Mouse (Mus musculus) G1E (cell line): ENCODE measurements around the gene Gm45623. TPM values are rescaled to one million over a fixed set of nuclear protein-coding genes. Genes with fewer than 3 reads are reported as not detected.

Source experiments
- ATAC-seq: 2 replicates; pipeline ENCODE4 v1.8.0; 2016; ENCODE audit warnings: mild to moderate bottlenecking; ENCODE audit not compliant: insufficient number of reproducible peaks, poor library complexity, low FRiP score, severe bottlenecking; ENCODE audit errors: extremely low read depth
- DNase-seq: peaks from one replicate; pipeline ENCODE4 v3.0.0; 2012; ENCODE audit warnings: low spot score
- H3K27me3 ChIP-seq: 2 replicates; pipeline ENCODE4 v1.6.1; 2012; ENCODE audit warnings: mild to moderate bottlenecking, low read length, inconsistent platforms; ENCODE audit not compliant: insufficient read depth
- H3K36me3 ChIP-seq: replicated peaks from 2 replicates; pipeline ENCODE3; 2012; ENCODE audit warnings: mild to moderate bottlenecking, inconsistent platforms
- H3K4me1 ChIP-seq: 2 replicates; pipeline ENCODE4 v1.6.1; 2012; ENCODE audit warnings: low read depth, low read length, inconsistent platforms, mixed read lengths; ENCODE audit not compliant: insufficient read depth
- H3K4me3 ChIP-seq: 2 replicates; pipeline ENCODE4 v1.5.1; 2012; ENCODE audit warnings: low read depth, mild to moderate bottlenecking, inconsistent platforms, low read length, moderate library complexity, mixed read lengths
- H3K9me3 ChIP-seq: replicated peaks from 2 replicates; pipeline ENCODE4 v1.6.1; 2012; ENCODE audit warnings: inconsistent platforms
- CTCF ChIP-seq: IDR thresholded peaks from 2 replicates; pipeline ENCODE4 v1.5.1; 2012; ENCODE audit warnings: low read depth, low read length, inconsistent platforms, mixed read lengths
- GATA1 ChIP-seq: IDR thresholded peaks from 2 replicates; pipeline ENCODE4 v1.6.1; 2012; ENCODE audit warnings: borderline replicate concordance, low read length, inconsistent platforms, mixed read lengths
- GATA2 ChIP-seq: IDR thresholded peaks from 2 replicates; pipeline ENCODE4 v1.6.1; 2012; ENCODE audit warnings: low read depth, low read length, inconsistent platforms, borderline replicate concordance
- POLR2AphosphoS5 ChIP-seq: IDR thresholded peaks from 2 replicates; pipeline ENCODE4 v1.6.1; 2012; ENCODE audit warnings: low read depth, low read length, inconsistent platforms; ENCODE audit not compliant: insufficient replicate concordance
- TAL1 ChIP-seq: conservative IDR thresholded peaks from 2 replicates; pipeline ENCODE4 v1.6.1; 2012; ENCODE audit warnings: low read depth, low read length, inconsistent platforms, mixed read lengths
- polyA plus RNA-seq: library from polyadenylated mRNA; stranded (reverse); fragments of >175 nt; gene quantifications from 2 replicates; pipeline ENCODE4 v1.2.3, GENCODE M21; 2012
- total RNA-seq, 2 experiments: library from RNA; stranded (forward) in 1 of 2; stranded (reverse) in 1 of 2; fragments of 200-1000 nt in 1 of 2; fragments of >200 nt in 1 of 2; fragmentation: Nextera tagmentation in 1 of 2; gene quantifications; 2 replicates each; pipeline ENCODE4 v1.2.3; 2014 to 2017

Gm45623 gene
- total and polyA plus RNA-seq, 3 experiments = 0.05 TPM; not detected in 2

- peaks cover 82% of the 10 kb centered on the region for H3K9me3 ChIP-seq
- H3K4me3 ChIP-seq = no peak overlapping the region
- H3K27me3 ChIP-seq = no peaks in the 10 kb centered on the region
- no peaks in the 10 kb centered on the region for H3K36me3 ChIP-seq
- no peak for DNase-seq
- H3K4me1 ChIP-seq = no peaks in the 10 kb centered on the region
- ATAC-seq = no peak
- no peak for TF ChIP-seq GATA2
- TF ChIP-seq POLR2AphosphoS5 = no peak
- TF ChIP-seq GATA1 = no peak
- no peak for TF ChIP-seq CTCF
- TF ChIP-seq TAL1 = no peak
Measured at GRCm38 (mm10) chr13:56782621-56783020, 29.0 kb upstream of the Gm45623 start.

DNA sequence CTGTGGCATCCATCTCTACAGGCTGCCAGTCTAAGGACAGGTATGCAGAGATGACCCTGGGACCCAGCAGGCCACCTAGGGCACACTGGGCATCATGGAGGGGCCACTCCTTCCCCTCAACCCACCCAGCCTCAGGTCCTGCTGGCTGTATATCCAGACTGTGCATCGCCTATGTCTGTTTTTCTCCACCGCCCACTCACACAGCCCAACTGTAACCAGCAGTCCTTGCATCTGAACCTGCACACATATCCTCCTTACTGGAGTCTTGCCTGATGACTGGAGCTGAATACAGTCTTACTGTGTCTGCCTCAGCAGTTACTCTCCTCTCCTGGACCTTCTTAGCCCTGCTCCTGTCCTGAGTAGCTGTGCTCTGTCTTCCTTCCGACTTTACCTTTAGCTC lies 28.1 kb upstream of the Gm45623 start:
- Histone ChIP-seq H3K36me3 (no peaks in the 10 kb centered on the region), H3K4me1 (no peaks in the 10 kb centered on the region), H3K27me3 (no peaks in the 10 kb centered on the region), H3K9me3 (peaks cover 84% of the 10 kb centered on the region), H3K4me3 (no peak overlapping the region)
- no peak for ATAC-seq
- DNase-seq = no peak
- TF ChIP-seq POLR2AphosphoS5 (no peak), CTCF (no peak), GATA1 (no peak), TAL1 (no peak), GATA2 (no peak)

DNA sequence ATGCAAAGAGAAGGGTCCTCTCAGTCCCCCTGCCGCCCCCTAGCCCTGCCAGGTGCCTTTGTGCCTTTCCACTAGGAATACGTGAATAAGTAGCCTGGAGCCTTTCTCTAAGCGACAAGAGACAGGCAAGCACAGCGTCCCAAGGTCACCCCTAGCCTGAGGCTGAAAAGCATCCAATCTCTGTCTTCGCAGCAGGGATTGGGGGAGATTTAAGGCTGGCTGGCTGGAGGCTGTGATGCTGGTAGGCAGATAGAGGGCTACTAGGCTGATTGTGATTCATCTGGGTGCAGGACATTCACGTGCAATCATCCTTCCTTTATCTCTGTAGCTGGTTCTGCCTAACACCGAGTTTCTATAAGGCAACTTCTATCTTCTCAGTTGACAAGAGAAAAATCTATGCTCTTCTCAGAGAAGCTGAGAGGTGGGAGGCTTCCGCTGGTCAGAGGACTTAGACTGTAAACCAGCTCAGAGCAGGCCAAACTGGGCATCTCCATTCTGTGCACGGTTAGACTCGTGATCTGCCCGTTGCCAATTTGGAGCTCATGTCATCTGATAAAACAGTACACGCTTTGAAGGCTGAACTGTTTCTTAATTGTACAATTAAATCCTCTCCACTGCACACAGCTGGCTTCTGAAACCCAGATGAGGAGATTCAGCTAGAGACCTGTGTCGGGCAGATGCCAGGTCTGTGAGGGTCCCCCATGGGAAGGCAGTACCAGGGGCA lies 27.3 kb upstream of the Gm45623 start:
- DNase-seq = no peak

DNA sequence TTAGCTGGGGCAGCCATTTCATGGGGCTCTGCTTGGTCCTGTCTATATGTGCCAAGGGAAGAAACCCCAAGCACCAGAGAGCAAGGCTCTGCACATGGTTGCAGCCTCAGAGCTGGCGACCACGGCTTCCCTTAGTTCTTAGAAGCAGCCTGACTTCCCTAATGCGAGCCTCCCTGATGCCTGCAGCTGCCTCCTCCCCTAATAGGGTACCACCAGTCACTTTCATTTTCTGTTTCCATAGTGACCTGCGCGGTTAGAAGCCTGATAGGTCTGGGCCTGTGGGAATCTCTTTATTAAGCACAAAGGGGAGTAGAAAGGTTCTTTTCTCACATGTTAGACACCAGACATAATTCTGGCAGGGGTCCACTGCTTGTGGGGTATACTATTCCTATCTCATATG lies 20.7 kb upstream of the Gm45623 start:
- Histone ChIP-seq H3K36me3 (no peaks in the 10 kb centered on the region), H3K4me1 (no peaks in the 10 kb centered on the region), H3K4me3 (no peak overlapping the region), H3K9me3 (peaks cover 64% of the 10 kb centered on the region), H3K27me3 (no peaks in the 10 kb centered on the region)
- ATAC-seq (no peak), DNase-seq (no peak)
- TF ChIP-seq GATA1 = no peak
- no peak for TF ChIP-seq GATA2
- TF ChIP-seq TAL1 = no peak
- no peak for TF ChIP-seq POLR2AphosphoS5
- TF ChIP-seq CTCF = no peak

More for the DNA sequence above, 27.3 kb upstream of the Gm45623 start:
- Histone ChIP-seq H3K4me3 (no peak overlapping the region), H3K27me3 (no peaks in the 10 kb centered on the region), H3K4me1 (no peaks in the 10 kb centered on the region), H3K36me3 (no peaks in the 10 kb centered on the region), H3K9me3 (peaks cover 85% of the 10 kb centered on the region)
- no peak for ATAC-seq
- TF ChIP-seq GATA1 (no peak), GATA2 (no peak), TAL1 (no peak), POLR2AphosphoS5 (no peak), CTCF (no peak)

DNA sequence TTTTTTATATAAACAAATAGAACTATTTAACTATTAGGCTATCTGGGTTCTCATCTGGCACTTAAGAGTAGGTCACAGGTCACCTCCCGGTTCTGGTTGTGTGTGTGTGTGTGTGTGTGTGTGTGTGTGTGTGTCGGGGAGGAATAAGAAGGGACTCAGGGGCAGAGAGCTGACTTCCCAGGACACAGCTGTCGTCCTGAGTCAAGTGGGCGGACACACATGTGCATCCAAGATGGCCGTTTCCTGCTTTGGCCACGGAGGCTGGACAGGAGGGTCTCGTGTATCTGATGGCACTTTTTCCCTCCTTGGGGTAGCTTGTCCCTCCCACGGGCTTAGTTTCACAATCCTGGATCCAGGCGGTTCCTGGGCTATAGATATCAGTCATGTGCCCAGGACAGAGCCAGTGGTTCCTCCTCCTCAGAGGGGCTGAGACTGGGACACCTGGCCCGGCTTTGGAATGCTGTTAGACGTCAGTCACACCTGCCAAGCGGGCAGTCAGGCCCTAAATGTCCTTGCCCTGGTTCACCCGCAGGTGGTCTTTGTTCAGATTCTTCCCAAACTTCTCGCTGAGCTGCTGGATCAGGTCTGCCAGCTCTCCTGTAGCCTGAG lies 19.7 kb upstream of the Gm45623 start:
- TF ChIP-seq GATA1 (no peak), TAL1 (no peak), POLR2AphosphoS5 (no peak), CTCF (no peak), GATA2 (no peak)

DNA sequence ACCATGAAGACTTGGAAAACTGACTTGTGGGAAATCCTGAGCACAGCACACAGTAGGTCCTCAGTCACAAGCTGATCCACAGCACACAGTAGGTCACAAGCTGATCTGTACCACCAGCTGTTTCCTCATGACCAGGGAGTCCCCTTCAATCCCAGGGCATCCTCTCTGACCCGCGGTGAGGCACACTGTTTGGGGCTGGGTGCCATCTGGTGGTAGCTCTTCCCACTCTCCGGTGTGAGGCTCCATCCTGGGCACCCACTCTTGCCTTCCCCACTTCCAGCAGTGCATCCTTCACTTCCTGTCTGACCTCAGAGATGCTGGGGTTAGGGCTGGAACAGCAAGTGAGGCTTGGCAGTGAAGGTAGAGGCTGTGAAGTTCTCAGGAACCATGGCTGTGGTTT lies 19.0 kb upstream of the Gm45623 start:
- ATAC-seq = no peak
- Histone ChIP-seq H3K27me3 (no peaks in the 10 kb centered on the region), H3K9me3 (peaks cover 55% of the 10 kb centered on the region), H3K4me1 (no peaks in the 10 kb centered on the region), H3K36me3 (no peaks in the 10 kb centered on the region), H3K4me3 (no peak overlapping the region)
- DNase-seq = no peak
- TF ChIP-seq POLR2AphosphoS5 (no peak), CTCF (no peak), GATA1 (no peak), GATA2 (no peak), TAL1 (no peak)

More for the DNA sequence above, 19.7 kb upstream of the Gm45623 start:
- H3K36me3 ChIP-seq = no peaks in the 10 kb centered on the region
- no peaks in the 10 kb centered on the region for H3K4me1 ChIP-seq
- DNase-seq (no peak), ATAC-seq (no peak)
- H3K27me3 ChIP-seq = no peaks in the 10 kb centered on the region
- no peak overlapping the region for H3K4me3 ChIP-seq
- peaks cover 59% of the 10 kb centered on the region for H3K9me3 ChIP-seq

GRCm38 (mm10) chr13:56770786-56771185 lies 17.2 kb upstream of the Gm45623 start:
- H3K9me3 ChIP-seq = peaks cover 56% of the 10 kb centered on the region
- TF ChIP-seq GATA1 (no peak), TAL1 (no peak), GATA2 (no peak), POLR2AphosphoS5 (no peak), CTCF (no peak)
- no peaks in the 10 kb centered on the region for H3K4me1 ChIP-seq
- H3K27me3 ChIP-seq = no peaks in the 10 kb centered on the region
- no peak overlapping the region for H3K4me3 ChIP-seq
- no peaks in the 10 kb centered on the region for H3K36me3 ChIP-seq
- ATAC-seq = no peak
- no peak for DNase-seq
